Mouse (Mus musculus) liver, postnatal 0 days (tissue): ENCODE measurements around the gene Kyat1.

Experiments used
- CTCF ChIP-seq: sonication (generic); IDR thresholded peaks from 2 replicates; pipeline ENCODE4 v1.5.1; 2016; ENCODE audit warnings: antibody characterized with exemption, low read depth
- EP300 ChIP-seq: IDR thresholded peaks from 2 replicates; pipeline ENCODE4 v1.6.1; 2016; ENCODE audit warnings: antibody characterized with exemption, low read depth, mild to moderate bottlenecking

DNA sequence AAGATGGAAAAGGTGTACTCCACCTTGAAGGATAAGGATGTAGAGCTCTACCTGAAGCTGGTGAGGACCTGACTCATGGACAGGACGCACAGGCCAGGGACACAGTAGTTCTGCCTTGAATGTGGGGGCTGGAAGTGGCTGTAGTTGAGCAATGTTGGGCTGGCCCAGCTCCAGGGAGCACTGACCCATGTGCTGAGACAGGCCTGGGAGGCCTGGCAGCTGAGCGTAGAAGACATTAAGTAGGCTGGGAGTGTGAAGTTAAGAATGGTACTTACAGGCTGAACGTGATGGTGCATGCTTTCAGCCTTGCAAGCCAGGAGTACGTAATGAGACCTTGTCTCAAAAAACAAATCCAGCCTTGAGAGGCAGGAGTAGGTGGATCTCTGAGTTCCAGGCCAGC lies 58.2 kb downstream of the Kyat1 start:
- TF ChIP-seq CTCF (no peak), EP300 (no peak)
